Mouse (Mus musculus) liver, embryonic 15.5 days (tissue): ENCODE data around the gene Aktip. TPM values are rescaled to one million over a fixed set of nuclear protein-coding genes. Genes with fewer than 3 reads are reported as not detected.

Source experiments
- ATAC-seq: fragments of 200-750 bp; cut with Nextera tagmentation; 2 replicates; pipeline ENCODE4 v1.8.0; 2017; ENCODE audit warnings: moderate number of reproducible peaks, mild to moderate bottlenecking, moderate library complexity; ENCODE audit not compliant: insufficient read depth
- H3K27ac ChIP-seq: fragments of 300-500 bp; sonication (generic); replicated peaks from 2 replicates; pipeline ENCODE4 v1.5.1; 2015; ENCODE audit warnings: mild to moderate bottlenecking, inconsistent platforms
- H3K27me3 ChIP-seq: fragments of 300-500 bp; sonication (generic); 2 replicates; pipeline ENCODE4 v1.6.1; 2015; ENCODE audit warnings: mild to moderate bottlenecking, inconsistent platforms
- H3K36me3 ChIP-seq: fragments of 300-500 bp; sonication (generic); replicated peaks from 2 replicates; pipeline ENCODE4 v1.6.1; 2015; ENCODE audit warnings: moderate library complexity, mild to moderate bottlenecking, inconsistent platforms
- H3K4me1 ChIP-seq: fragments of 300-500 bp; sonication (generic); replicated peaks from 2 replicates; pipeline ENCODE4 v1.6.1; 2015; ENCODE audit warnings: inconsistent platforms
- H3K4me2 ChIP-seq: fragments of 300-500 bp; sonication (generic); 2 replicates; pipeline ENCODE4 v1.6.1; 2015; ENCODE audit warnings: moderate library complexity, mild to moderate bottlenecking, inconsistent platforms
- H3K4me3 ChIP-seq: fragments of 300-500 bp; sonication (generic); replicated peaks from 2 replicates; pipeline ENCODE4 v1.5.1; 2015; ENCODE audit warnings: mild to moderate bottlenecking, inconsistent platforms
- H3K9ac ChIP-seq: fragments of 300-500 bp; sonication (generic); 2 replicates; pipeline ENCODE4 v1.6.1; 2015; ENCODE audit warnings: moderate library complexity, mild to moderate bottlenecking, inconsistent platforms
- H3K9me3 ChIP-seq: fragments of 300-500 bp; sonication (generic); replicated peaks from 2 replicates; pipeline ENCODE4 v1.6.1; 2016; ENCODE audit warnings: inconsistent platforms
- WGBS: fragments of 180-500 bp; shearing (Covaris S2); methylation state at CpG from one replicate; pipeline ENCODE4 v1.1.7; 2015; ENCODE audit warnings: mixed read lengths; ENCODE audit not compliant: insufficient replicate concordance; 5-methylcytosine and 5-hydroxymethylcytosine counted together
- polyA plus RNA-seq: library from polyadenylated mRNA; unstranded; fragments of >200 nt; fragmentation: Nextera tagmentation; extraction: Ambion mirVana; gene quantifications from 2 replicates; pipeline ENCODE4 v1.2.1, GENCODE M21; 2015

Aktip gene
- polyA plus RNA-seq, 1 experiment from 2014 or later = 7.0 TPM

GRCm38 (mm10) chr8:91154564-91154963, 45.2 kb downstream of the Aktip start:
- Histone ChIP-seq H3K4me2 (no peak overlapping the region), H3K4me1 (no peaks in the 10 kb centered on the region), H3K27ac (no peak overlapping the region), H3K9me3 (0 out of 2 replicates have a peak, but pooled peaks cover 3% of the 10 kb centered on the region), H3K4me3 (no peak overlapping the region), H3K36me3 (no peaks in the 10 kb centered on the region), H3K9ac (no peak overlapping the region), H3K27me3 (no peaks in the 10 kb centered on the region)
- WGBS = 40% methylated on average over 6 of the region's 6 CpGs
- no peak for ATAC-seq

- H3K27me3 ChIP-seq = no peaks in the 10 kb centered on the region
- H3K4me2 ChIP-seq = no peak overlapping the region
- no peaks in the 10 kb centered on the region for H3K36me3 ChIP-seq
- H3K4me1 ChIP-seq = no peaks in the 10 kb centered on the region
- no peak for ATAC-seq
- 0 out of 2 replicates have a peak, but pooled peaks cover 3% of the 10 kb centered on the region for H3K9me3 ChIP-seq
- H3K27ac ChIP-seq = no peak overlapping the region
- H3K9ac ChIP-seq = no peak overlapping the region
- no peak overlapping the region for H3K4me3 ChIP-seq
- WGBS = 65% methylated on average over 3 of the region's 3 CpGs
Observed at GRCm38 (mm10) chr8:91153831-91154230, 45.9 kb downstream of the Aktip start.

- Histone ChIP-seq H3K27ac (no peak overlapping the region), H3K4me1 (no peaks in the 10 kb centered on the region), H3K36me3 (no peaks in the 10 kb centered on the region), H3K9me3 (0 out of 2 replicates have a peak, but pooled peaks cover 3% of the 10 kb centered on the region), H3K27me3 (no peaks in the 10 kb centered on the region), H3K4me3 (no peak overlapping the region), H3K9ac (no peak overlapping the region), H3K4me2 (no peak overlapping the region)
- no peak for ATAC-seq
- 67% methylated on average over 7 of the region's 7 CpGs for WGBS
Observed at GRCm38 (mm10) chr8:91151531-91151930, 48.2 kb downstream of the Aktip start.

DNA sequence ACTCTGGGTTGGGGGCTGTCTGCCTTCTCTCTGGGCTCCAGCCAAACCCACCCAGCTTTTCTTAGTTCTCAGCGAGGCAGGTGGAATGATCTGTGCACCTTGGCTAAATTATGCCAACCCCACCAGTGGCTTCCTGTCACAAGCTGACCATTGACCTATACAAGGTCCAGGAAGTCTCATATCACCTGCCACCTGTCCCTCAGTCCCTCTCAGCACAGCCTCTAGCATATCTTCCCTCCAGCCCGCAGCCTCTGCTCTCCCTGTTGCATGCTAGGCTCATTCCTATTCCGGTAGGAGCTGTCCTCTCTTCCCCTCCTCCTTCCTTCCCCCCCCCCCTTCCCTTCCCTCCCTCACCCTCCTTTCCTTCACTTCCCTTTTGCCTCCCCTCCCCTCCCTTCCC, 50.5 kb downstream of the Aktip start:
- Histone ChIP-seq H3K36me3 (no peaks in the 10 kb centered on the region), H3K4me2 (no peak overlapping the region), H3K4me3 (no peak overlapping the region), H3K27me3 (no peaks in the 10 kb centered on the region), H3K9ac (no peak overlapping the region), H3K9me3 (no peaks in the 10 kb centered on the region), H3K4me1 (no peaks in the 10 kb centered on the region), H3K27ac (no peak overlapping the region)
- 47% methylated on average over 3 of the region's 3 CpGs for WGBS
- no peak for ATAC-seq

DNA sequence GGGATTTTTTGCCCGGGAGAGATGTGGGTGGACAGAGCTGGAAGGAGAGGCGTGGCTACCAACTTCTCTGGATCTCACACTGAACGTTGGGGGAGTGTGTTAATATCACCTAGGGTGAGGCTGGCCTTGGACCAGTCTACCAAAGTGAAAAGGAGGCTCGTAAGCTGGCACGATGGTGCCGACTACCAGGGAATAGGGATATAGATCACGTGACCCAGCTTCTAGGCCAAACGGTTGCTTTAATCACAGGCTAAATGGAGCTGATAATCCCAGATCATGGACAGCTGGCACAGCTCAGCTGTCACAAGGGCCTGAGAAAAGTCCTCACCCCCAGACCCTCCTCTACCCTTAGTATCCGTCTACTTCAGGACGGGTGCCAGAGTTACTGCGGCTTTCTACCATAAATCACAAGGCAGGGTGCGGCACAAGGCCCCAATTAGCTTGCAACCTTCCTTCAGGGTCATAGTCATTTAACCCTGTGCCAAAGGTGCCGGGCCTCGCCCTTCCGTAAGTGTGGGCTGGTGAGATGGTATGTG, 51.1 kb downstream of the Aktip start:
- Histone ChIP-seq H3K27ac (no peak overlapping the region), H3K9ac (no peak overlapping the region), H3K4me1 (no peaks in the 10 kb centered on the region), H3K4me3 (no peak overlapping the region), H3K4me2 (no peak overlapping the region), H3K9me3 (no peaks in the 10 kb centered on the region), H3K27me3 (no peaks in the 10 kb centered on the region), H3K36me3 (no peaks in the 10 kb centered on the region)
- ATAC-seq = no peak
- WGBS = 70% methylated on average over 15 of the region's 15 CpGs

DNA sequence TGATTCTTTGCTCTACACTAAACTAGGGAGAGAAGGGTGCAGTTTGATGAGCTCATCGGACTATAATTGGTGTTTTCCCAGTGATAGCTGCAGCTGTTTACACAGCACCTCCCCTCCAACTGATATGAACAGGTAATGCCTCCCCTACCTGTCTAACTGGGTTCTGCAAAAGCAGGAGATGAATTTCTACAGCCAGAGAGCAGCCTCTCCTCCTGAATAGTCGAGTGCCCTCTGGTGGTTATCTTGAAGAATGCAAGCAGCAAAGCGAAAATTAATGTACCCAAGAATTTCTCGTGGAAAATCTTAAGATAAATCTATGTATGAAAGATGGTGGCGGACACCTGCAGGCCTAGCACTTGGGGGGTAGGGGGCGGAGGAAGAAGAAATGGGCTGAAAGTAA, 52.1 kb downstream of the Aktip start:
- 7% methylated on average over 6 of the region's 6 CpGs for WGBS
- Histone ChIP-seq H3K36me3 (no peaks in the 10 kb centered on the region), H3K27ac (no peak overlapping the region), H3K4me2 (peak overlapping the region; percentile 41; the same call in 1 of the 2 replicates), H3K27me3 (no peaks in the 10 kb centered on the region), H3K4me1 (no peaks in the 10 kb centered on the region), H3K9me3 (no peaks in the 10 kb centered on the region), H3K9ac (no peak overlapping the region), H3K4me3 (no peak overlapping the region)
- ATAC-seq = no peak

GRCm38 (mm10) chr8:91140828-91141227, 58.9 kb downstream of the Aktip start:
- 57% methylated on average over 4 of the region's 4 CpGs for WGBS

GRCm38 (mm10) chr8:91135308-91136181, 64.2 kb downstream of the Aktip start:
- Histone ChIP-seq H3K9me3 (no peaks in the 10 kb centered on the region), H3K9ac (no peak overlapping the region; the same call in 1 of the 2 replicates), H3K27me3 (no peaks in the 10 kb centered on the region), H3K4me3 (no peak overlapping the region), H3K27ac (no peak overlapping the region), H3K36me3 (no peaks in the 10 kb centered on the region), H3K4me1 (peaks cover 20% of the 10 kb centered on the region), H3K4me2 (no peak overlapping the region)
- no peak for ATAC-seq
- 67% methylated on average over 14 of the region's 14 CpGs for WGBS

More at GRCm38 (mm10) chr8:91140828-91141227, 58.9 kb downstream of the Aktip start:
- Histone ChIP-seq H3K27ac (no peak overlapping the region), H3K4me1 (no peaks in the 10 kb centered on the region), H3K36me3 (no peaks in the 10 kb centered on the region), H3K9ac (no peak overlapping the region), H3K4me3 (no peak overlapping the region), H3K9me3 (no peaks in the 10 kb centered on the region), H3K4me2 (no peak overlapping the region), H3K27me3 (no peaks in the 10 kb centered on the region)
- no peak for ATAC-seq

DNA sequence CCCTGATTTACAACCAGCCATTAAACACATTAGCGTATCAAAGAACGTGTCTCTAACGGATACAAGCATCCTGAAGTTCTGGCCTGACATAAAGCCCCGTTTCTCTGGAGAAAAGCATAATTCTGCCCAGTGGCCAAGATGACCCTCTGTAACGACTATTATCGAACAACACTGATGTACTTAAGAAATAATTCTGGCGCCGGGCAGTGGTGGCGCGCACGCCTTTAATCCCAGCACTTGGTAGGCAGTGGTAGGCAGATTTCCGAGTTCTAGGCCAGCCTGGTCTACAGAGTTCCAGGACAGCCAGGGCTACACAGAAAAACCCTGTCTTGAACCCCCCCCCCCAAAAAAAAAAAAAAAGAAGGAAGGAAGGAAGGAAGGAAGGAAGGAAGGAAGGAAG, 65.1 kb downstream of the Aktip start:
- Histone ChIP-seq H3K9ac (no peak overlapping the region), H3K4me1 (peaks cover 20% of the 10 kb centered on the region), H3K9me3 (no peaks in the 10 kb centered on the region), H3K27ac (no peak overlapping the region), H3K4me3 (peak overlapping the region; percentile 78), H3K4me2 (peak overlapping the region; percentile 97), H3K36me3 (no peaks in the 10 kb centered on the region), H3K27me3 (no peaks in the 10 kb centered on the region)
- ATAC-seq = no peak
- WGBS = 64% methylated on average over 12 of the region's 12 CpGs

GRCm38 (mm10) chr8:91134070-91134475, 65.7 kb downstream of the Aktip start:
- Histone ChIP-seq H3K27ac (0 out of 2 replicates have a peak overlapping the region, but pooled peaks have one; percentile 15), H3K9ac (no peak overlapping the region; the same call in 1 of the 2 replicates), H3K9me3 (no peaks in the 10 kb centered on the region), H3K27me3 (no peaks in the 10 kb centered on the region), H3K4me3 (peak overlapping the region; percentile 78), H3K4me1 (peaks cover 20% of the 10 kb centered on the region), H3K36me3 (0 out of 2 replicates have a peak, but pooled peaks cover 5% of the 10 kb centered on the region), H3K4me2 (peak overlapping the region; percentile 97)
- ATAC-seq = peak; percentile 99
- under 1% methylated on average over 24 of the region's 24 CpGs for WGBS

GRCm38 (mm10) chr8:91133441-91134069, 66.2 kb downstream of the Aktip start:
- 0 out of 2 replicates have a peak, but pooled peaks cover 7% of the 10 kb centered on the region for H3K36me3 ChIP-seq
- WGBS = under 1% methylated on average over 58 of the region's 58 CpGs
- no peaks in the 10 kb centered on the region for H3K27me3 ChIP-seq
- peak overlapping the region; percentile 64 for H3K9ac ChIP-seq
- peak overlapping the region; percentile 97 for H3K4me2 ChIP-seq
- H3K4me1 ChIP-seq = peaks cover 20% of the 10 kb centered on the region
- ATAC-seq = peak; percentile 59
- H3K9me3 ChIP-seq = no peaks in the 10 kb centered on the region
- H3K27ac ChIP-seq = no peak overlapping the region
- peak overlapping the region; percentile 78 for H3K4me3 ChIP-seq
